Mouse (Mus musculus): ENCODE measurements around the gene Slx4ip.

- no peak for TF ChIP-seq POLR2A (IDR thresholded peaks at IDR 0.05; ENCODE audit: control insufficient read depth, low read depth, low read length)
- TF ChIP-seq CTCF (IDR thresholded peaks at IDR 0.05; ENCODE audit: control insufficient read depth, insufficient read depth, insufficient replicate concordance, low read depth, low read length), result no peak
Measured at GRCm38 (mm10) chr2:136975774-136976173, 84.8 kb downstream of the Slx4ip start.

Data from testis, adult 2 months (tissue).